Mouse (Mus musculus) testis, adult 2 months (tissue): ENCODE measurements around the gene Eps8.

Experiments
- CTCF ChIP-seq: fragments of 200-500 bp; IDR thresholded peaks from 2 replicates; pipeline ENCODE4 v1.5.1; 2012; ENCODE audit warnings: low read depth, mild to moderate bottlenecking, inconsistent platforms, low read length, moderate library complexity; ENCODE audit not compliant: control insufficient read depth, insufficient read depth, insufficient replicate concordance
- POLR2A ChIP-seq: fragments of 200-500 bp; IDR thresholded peaks from 2 replicates; pipeline ENCODE4 v1.6.1; 2012; ENCODE audit warnings: low read depth, mild to moderate bottlenecking, inconsistent platforms, low read length, moderate library complexity; ENCODE audit not compliant: control insufficient read depth

- TF ChIP-seq POLR2A (no peak), CTCF (no peak)
These were observed 134.9 kb downstream of the Eps8 start for GRCm38 (mm10) chr6:137519529-137520342.
